Mouse (Mus musculus): ENCODE results near the gene Pnpla6. TPM values are rescaled to one million over a fixed set of nuclear protein-coding genes. Genes with fewer than 3 reads are reported as not detected.

Pnpla6 gene
- polyA plus RNA-seq, 1 experiment: 53.3 TPM

GRCm38 (mm10) chr8:3507979-3508754, 7.0 kb upstream of the Pnpla6 start:
- no peaks in the 10 kb centered on the region for H3K27me3 ChIP-seq (replicated peaks; ENCODE audit: control insufficient read depth, insufficient read depth, low read length)
- no peaks in the 10 kb centered on the region for H3K36me3 ChIP-seq (ENCODE audit: control insufficient read depth, insufficient read depth, low read length)
- H3K4me3 ChIP-seq (ENCODE audit: insufficient read depth, low read depth, low read length): no peak overlapping the region
- no peaks in the 10 kb centered on the region for H3K4me1 ChIP-seq (ENCODE audit: control insufficient read depth, insufficient read depth, low read length)
- no peak overlapping the region for H3K27ac ChIP-seq (ENCODE audit: insufficient read depth, low read depth, low read length)
- TF ChIP-seq POLR2A (IDR thresholded peaks at IDR 0.05; ENCODE audit: low read depth, low read length) (no peak), CTCF (conservative IDR thresholded peaks at IDR 0.05; ENCODE audit: insufficient read depth, insufficient read length, low read depth, low read length) (no peak)
- DNase-seq: peak; percentile 43
- 82% methylated on average over 6 of the region's 6 CpGs for WGBS

- Histone ChIP-seq H3K4me3 (ENCODE audit: insufficient read depth, low read depth, low read length) (peak overlapping the region; percentile 64), H3K4me1 (ENCODE audit: control insufficient read depth, insufficient read depth, low read length) (peaks cover 3% of the 10 kb centered on the region; the same call in 1 of the 2 replicates), H3K36me3 (ENCODE audit: control insufficient read depth, insufficient read depth, low read length) (no peaks in the 10 kb centered on the region), H3K27ac (ENCODE audit: insufficient read depth, low read depth, low read length) (peak overlapping the region; percentile 33; the same call in 1 of the 2 replicates), H3K27me3 (replicated peaks; ENCODE audit: control insufficient read depth, insufficient read depth, low read length) (no peaks in the 10 kb centered on the region)
- WGBS: 22% methylated on average over 13 of the region's 13 CpGs
- DNase-seq: peak; percentile 36
- TF ChIP-seq CTCF (conservative IDR thresholded peaks at IDR 0.05; ENCODE audit: insufficient read depth, insufficient read length, low read depth, low read length): no peak
- no peak for TF ChIP-seq POLR2A (IDR thresholded peaks at IDR 0.05; ENCODE audit: low read depth, low read length)
Observed at GRCm38 (mm10) chr8:3514681-3515247, 420 bp upstream of the Pnpla6 start.

- Histone ChIP-seq H3K4me1 (ENCODE audit: control insufficient read depth, insufficient read depth, low read length) (peaks cover 3% of the 10 kb centered on the region; the same call in 1 of the 2 replicates), H3K27me3 (replicated peaks; ENCODE audit: control insufficient read depth, insufficient read depth, low read length) (no peaks in the 10 kb centered on the region), H3K27ac (ENCODE audit: insufficient read depth, low read depth, low read length) (peak overlapping the region; percentile 58), H3K36me3 (ENCODE audit: control insufficient read depth, insufficient read depth, low read length) (no peaks in the 10 kb centered on the region), H3K4me3 (ENCODE audit: insufficient read depth, low read depth, low read length) (peak overlapping the region; percentile 64)
- DNase-seq: peak; percentile 75
- under 1% methylated on average over 25 of the region's 25 CpGs for WGBS
- TF ChIP-seq CTCF (conservative IDR thresholded peaks at IDR 0.05; ENCODE audit: insufficient read depth, insufficient read length, low read depth, low read length) (no peak), POLR2A (IDR thresholded peaks at IDR 0.05; ENCODE audit: low read depth, low read length) (no peak)
Observed at GRCm38 (mm10) chr8:3515771-3516417, 710 bp downstream of the Pnpla6 start.

- no peak for TF ChIP-seq CTCF (conservative IDR thresholded peaks at IDR 0.05; ENCODE audit: insufficient read depth, insufficient read length, low read depth, low read length)
- no peak for TF ChIP-seq POLR2A (IDR thresholded peaks at IDR 0.05; ENCODE audit: low read depth, low read length)
- DNase-seq: peak; percentile 97
- peaks cover 3% of the 10 kb centered on the region; the same call in 1 of the 2 replicates for H3K4me1 ChIP-seq (ENCODE audit: control insufficient read depth, insufficient read depth, low read length)
- under 1% methylated on average over 36 of the region's 36 CpGs for WGBS
- peak overlapping the region; percentile 58 for H3K27ac ChIP-seq (ENCODE audit: insufficient read depth, low read depth, low read length)
- H3K4me3 ChIP-seq (ENCODE audit: insufficient read depth, low read depth, low read length): peak overlapping the region; percentile 64
- no peaks in the 10 kb centered on the region for H3K27me3 ChIP-seq (replicated peaks; ENCODE audit: control insufficient read depth, insufficient read depth, low read length)
- no peaks in the 10 kb centered on the region; the same call in 1 of the 2 replicates for H3K36me3 ChIP-seq (ENCODE audit: control insufficient read depth, insufficient read depth, low read length)
Observed at GRCm38 (mm10) chr8:3516450-3517116, 1.4 kb downstream of the Pnpla6 start.

GRCm38 (mm10) chr8:3517117-3517495, 1.9 kb downstream of the Pnpla6 start:
- H3K4me1 ChIP-seq (ENCODE audit: control insufficient read depth, insufficient read depth, low read length): peaks cover 3% of the 10 kb centered on the region; the same call in 1 of the 2 replicates
- no peak overlapping the region for H3K27ac ChIP-seq (ENCODE audit: insufficient read depth, low read depth, low read length)
- peak; percentile 25 for DNase-seq
- H3K27me3 ChIP-seq (replicated peaks; ENCODE audit: control insufficient read depth, insufficient read depth, low read length): no peaks in the 10 kb centered on the region
- H3K4me3 ChIP-seq (ENCODE audit: insufficient read depth, low read depth, low read length): peak overlapping the region; percentile 64
- H3K36me3 ChIP-seq (ENCODE audit: control insufficient read depth, insufficient read depth, low read length): no peaks in the 10 kb centered on the region; the same call in 1 of the 2 replicates
- WGBS: 4% methylated on average over 16 of the region's 16 CpGs
- no peak for TF ChIP-seq POLR2A (IDR thresholded peaks at IDR 0.05; ENCODE audit: low read depth, low read length)
- no peak for TF ChIP-seq CTCF (conservative IDR thresholded peaks at IDR 0.05; ENCODE audit: insufficient read depth, insufficient read length, low read depth, low read length)

GRCm38 (mm10) chr8:3522007-3522697, 7.0 kb downstream of the Pnpla6 start:
- Histone ChIP-seq H3K36me3 (ENCODE audit: control insufficient read depth, insufficient read depth, low read length) (peaks cover 2% of the 10 kb centered on the region), H3K4me3 (ENCODE audit: insufficient read depth, low read depth, low read length) (no peak overlapping the region), H3K4me1 (ENCODE audit: control insufficient read depth, insufficient read depth, low read length) (no peaks in the 10 kb centered on the region), H3K27ac (ENCODE audit: insufficient read depth, low read depth, low read length) (no peak overlapping the region), H3K27me3 (replicated peaks; ENCODE audit: control insufficient read depth, insufficient read depth, low read length) (no peaks in the 10 kb centered on the region)
- TF ChIP-seq POLR2A (IDR thresholded peaks at IDR 0.05; ENCODE audit: low read depth, low read length) (no peak), CTCF (conservative IDR thresholded peaks at IDR 0.05; ENCODE audit: insufficient read depth, insufficient read length, low read depth, low read length) (no peak)
- DNase-seq: no peak
- 91% methylated on average over 13 of the region's 13 CpGs for WGBS

Data from kidney, adult 2 months (tissue).